Mouse (Mus musculus): Measurements from ENCODE around the gene Cish. TPM values are rescaled to one million over a fixed set of nuclear protein-coding genes. Genes with fewer than 3 reads are reported as not detected.

The Cish gene
- polyA plus RNA-seq, 1 experiment from 2014 or later, result 14.7 TPM

DNA sequence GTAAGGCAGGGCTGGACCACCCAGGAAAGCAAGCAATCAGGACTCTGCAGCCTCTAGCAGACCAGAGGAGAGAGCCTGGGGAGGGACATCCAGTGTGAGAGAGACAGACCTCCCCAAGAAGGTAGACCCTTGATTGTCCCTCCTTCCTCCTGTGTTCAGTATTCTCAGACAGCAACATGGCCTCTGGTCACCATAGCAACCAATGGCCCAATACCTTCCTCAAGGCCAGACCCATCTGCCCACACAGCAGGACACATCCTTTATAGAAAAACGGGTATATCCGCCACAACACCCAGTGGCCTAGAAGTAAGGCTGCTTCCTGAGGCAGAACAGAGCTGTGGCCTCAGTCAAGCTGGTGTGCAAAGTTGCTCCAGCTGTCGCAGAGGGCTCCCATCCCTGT is 40.2 kb upstream of the Cish start:
- Histone ChIP-seq H3K9ac (ENCODE audit: low read length) (no peak overlapping the region), H3K4me3 (ENCODE audit: control insufficient read depth in 1 of 2, insufficient read depth in 1 of 2, low read depth in 1 of 2, low read length in 2 of 2) (no peak overlapping the region), H3K4me1 (ENCODE audit: control insufficient read depth in 2 of 2, insufficient read depth in 2 of 2, low read length in 2 of 2) (peaks cover 25 to 39% of the 10 kb centered on the region in 2 experiments), H3K27me3 (ENCODE audit: control insufficient read depth, insufficient read depth, low read length) (no peaks in the 10 kb centered on the region), H3K4me2 (ENCODE audit: low read length) (no peak overlapping the region), H3K36me3 (ENCODE audit: control insufficient read depth, insufficient read depth, low read length) (no peaks in the 10 kb centered on the region), H3K27ac (replicated peaks in 1 of 2; ENCODE audit: control insufficient read depth in 1 of 2, insufficient read depth in 1 of 2, low read depth in 2 of 2, low read length in 2 of 2) (no peak overlapping the region), H3K9me3 (ENCODE audit: control insufficient read depth, low read length) (no peaks in the 10 kb centered on the region)
- no peak for ATAC-seq (ENCODE audit: insufficient number of reproducible peaks, insufficient read depth, low FRiP score, low read depth)
- 68% methylated on average over 3 of the region's 3 CpGs for WGBS

DNA sequence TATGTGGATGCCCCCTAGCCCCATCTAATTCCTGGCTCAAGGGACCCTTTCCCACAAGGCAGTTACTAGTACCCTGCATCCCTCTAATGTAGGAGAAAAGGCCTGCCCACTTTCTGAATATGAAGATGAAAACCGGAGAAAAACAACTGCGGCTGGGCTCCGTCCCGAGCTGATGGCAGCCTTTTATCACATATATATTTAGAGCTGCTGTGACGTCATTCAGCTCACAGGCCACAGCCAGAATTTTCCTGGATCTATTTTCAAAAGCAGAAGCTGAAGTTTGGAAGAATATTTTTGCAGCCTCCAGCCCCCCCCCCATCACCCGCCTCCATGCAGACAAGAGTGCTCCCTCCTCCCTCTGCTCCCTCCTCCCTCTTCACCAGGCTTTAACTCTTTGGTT is 36.3 kb upstream of the Cish start:
- Histone ChIP-seq H3K4me2 (ENCODE audit: low read length) (peak overlapping the region; percentile 42), H3K9ac (ENCODE audit: low read length) (peak overlapping the region; percentile 14; the same call in 1 of the 2 replicates), H3K4me3 (ENCODE audit: control insufficient read depth in 1 of 2, insufficient read depth in 1 of 2, low read depth in 1 of 2, low read length in 2 of 2) (no peak overlapping the region), H3K27ac (replicated peaks in 1 of 2; ENCODE audit: control insufficient read depth in 1 of 2, insufficient read depth in 1 of 2, low read depth in 2 of 2, low read length in 2 of 2) (peak overlapping the region; percentile 31 to 63), H3K9me3 (ENCODE audit: control insufficient read depth, low read length) (no peaks in the 10 kb centered on the region), H3K36me3 (ENCODE audit: control insufficient read depth, insufficient read depth, low read length) (no peaks in the 10 kb centered on the region), H3K27me3 (ENCODE audit: control insufficient read depth, insufficient read depth, low read length) (no peaks in the 10 kb centered on the region), H3K4me1 (ENCODE audit: control insufficient read depth in 2 of 2, insufficient read depth in 2 of 2, low read length in 2 of 2) (peaks cover 20 to 27% of the 10 kb centered on the region in 2 experiments)
- ATAC-seq (ENCODE audit: insufficient number of reproducible peaks, insufficient read depth, low FRiP score, low read depth), result 0 out of 2 replicates have a peak, but pooled peaks have one; percentile 10
- 6% methylated on average over 6 of the region's 6 CpGs for WGBS

GRCm38 (mm10) chr9:107260429-107260828 is 35.4 kb upstream of the Cish start:
- Histone ChIP-seq H3K9me3 (ENCODE audit: control insufficient read depth, low read length) (no peaks in the 10 kb centered on the region), H3K27ac (replicated peaks in 1 of 2; ENCODE audit: control insufficient read depth in 1 of 2, insufficient read depth in 1 of 2, low read depth in 2 of 2, low read length in 2 of 2) (no peak overlapping the region; a peak in 1 of 4 replicates), H3K9ac (ENCODE audit: low read length) (peak overlapping the region; percentile 16; the same call in 1 of the 2 replicates), H3K27me3 (ENCODE audit: control insufficient read depth, insufficient read depth, low read length) (no peaks in the 10 kb centered on the region), H3K36me3 (ENCODE audit: control insufficient read depth, insufficient read depth, low read length) (no peaks in the 10 kb centered on the region), H3K4me3 (ENCODE audit: control insufficient read depth in 1 of 2, insufficient read depth in 1 of 2, low read depth in 1 of 2, low read length in 2 of 2) (no peak overlapping the region), H3K4me2 (ENCODE audit: low read length) (no peak overlapping the region), H3K4me1 (ENCODE audit: control insufficient read depth in 2 of 2, insufficient read depth in 2 of 2, low read length in 2 of 2) (peaks cover 15 to 18% of the 10 kb centered on the region in 2 experiments)
- 76% methylated on average over 2 of the region's 2 CpGs for WGBS
- ATAC-seq (ENCODE audit: insufficient number of reproducible peaks, insufficient read depth, low FRiP score, low read depth), result no peak

DNA sequence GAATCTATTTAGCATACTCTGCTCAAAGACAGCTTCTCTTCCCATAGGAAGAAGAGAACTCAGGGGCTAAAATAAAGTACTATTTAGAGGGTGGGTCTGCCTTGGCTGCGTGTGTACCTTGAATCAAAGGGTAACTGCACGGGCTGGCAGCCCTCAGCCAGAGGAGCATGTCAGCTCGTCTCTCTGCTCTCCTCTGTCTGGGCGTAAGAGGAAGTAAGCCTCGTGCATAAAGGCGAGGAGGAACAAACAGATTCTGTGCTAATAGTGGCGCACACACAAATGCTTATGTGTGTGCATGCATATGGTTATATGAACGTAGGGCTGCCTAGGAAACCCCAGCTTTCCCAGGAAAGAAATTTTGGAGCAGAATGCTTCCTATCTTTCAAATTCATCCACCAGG is 35.0 kb upstream of the Cish start:
- ATAC-seq (ENCODE audit: insufficient number of reproducible peaks, insufficient read depth, low FRiP score, low read depth), result no peak
- no peak overlapping the region for H3K27ac ChIP-seq (replicated peaks in 1 of 2; ENCODE audit: control insufficient read depth in 1 of 2, insufficient read depth in 1 of 2, low read depth in 2 of 2, low read length in 2 of 2)
- 60% methylated on average over 8 of the region's 8 CpGs for WGBS
- no peaks in the 10 kb centered on the region for H3K36me3 ChIP-seq (ENCODE audit: control insufficient read depth, insufficient read depth, low read length)
- no peak overlapping the region for H3K4me3 ChIP-seq (ENCODE audit: control insufficient read depth in 1 of 2, insufficient read depth in 1 of 2, low read depth in 1 of 2, low read length in 2 of 2)
- H3K4me2 ChIP-seq (ENCODE audit: low read length), result no peak overlapping the region
- no peak overlapping the region for H3K9ac ChIP-seq (ENCODE audit: low read length)
- H3K4me1 ChIP-seq (ENCODE audit: control insufficient read depth in 2 of 2, insufficient read depth in 2 of 2, low read length in 2 of 2), result peaks cover 15 to 16% of the 10 kb centered on the region in 2 experiments
- H3K9me3 ChIP-seq (ENCODE audit: control insufficient read depth, low read length), result no peaks in the 10 kb centered on the region
- no peaks in the 10 kb centered on the region for H3K27me3 ChIP-seq (ENCODE audit: control insufficient read depth, insufficient read depth, low read length)

DNA sequence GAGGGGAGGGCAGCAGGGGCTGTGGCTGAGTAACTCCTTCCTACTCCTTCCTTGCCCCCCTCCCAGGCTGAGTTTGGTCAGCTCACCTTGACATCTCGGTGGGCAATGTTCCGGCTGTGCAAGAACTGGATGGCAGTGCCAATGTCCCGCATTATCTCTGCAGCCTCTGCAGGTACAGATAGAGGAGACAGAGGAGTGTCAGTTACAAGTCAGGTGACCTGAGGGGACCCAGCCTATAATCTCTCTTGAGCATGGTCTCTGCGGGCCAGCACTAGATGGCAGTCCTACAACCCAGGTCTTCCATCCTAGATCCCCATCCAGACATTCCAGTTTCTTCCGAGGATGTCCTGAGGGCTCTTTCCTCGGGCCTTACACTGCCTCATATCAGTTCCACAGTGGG is 34.0 kb upstream of the Cish start:
- no peaks in the 10 kb centered on the region for H3K9me3 ChIP-seq (ENCODE audit: control insufficient read depth, low read length)
- H3K27ac ChIP-seq (replicated peaks in 1 of 2; ENCODE audit: control insufficient read depth in 1 of 2, insufficient read depth in 1 of 2, low read depth in 2 of 2, low read length in 2 of 2), result no peak overlapping the region
- no peak overlapping the region for H3K4me3 ChIP-seq (ENCODE audit: control insufficient read depth in 1 of 2, insufficient read depth in 1 of 2, low read depth in 1 of 2, low read length in 2 of 2)
- WGBS, result 70% methylated on average over 6 of the region's 6 CpGs
- ATAC-seq (ENCODE audit: insufficient number of reproducible peaks, insufficient read depth, low FRiP score, low read depth), result no peak
- H3K27me3 ChIP-seq (ENCODE audit: control insufficient read depth, insufficient read depth, low read length), result no peaks in the 10 kb centered on the region
- H3K9ac ChIP-seq (ENCODE audit: low read length), result no peak overlapping the region
- peaks cover 15 to 16% of the 10 kb centered on the region in 2 experiments for H3K4me1 ChIP-seq (ENCODE audit: control insufficient read depth in 2 of 2, insufficient read depth in 2 of 2, low read length in 2 of 2)
- no peaks in the 10 kb centered on the region for H3K36me3 ChIP-seq (ENCODE audit: control insufficient read depth, insufficient read depth, low read length)
- H3K4me2 ChIP-seq (ENCODE audit: low read length), result no peak overlapping the region

DNA sequence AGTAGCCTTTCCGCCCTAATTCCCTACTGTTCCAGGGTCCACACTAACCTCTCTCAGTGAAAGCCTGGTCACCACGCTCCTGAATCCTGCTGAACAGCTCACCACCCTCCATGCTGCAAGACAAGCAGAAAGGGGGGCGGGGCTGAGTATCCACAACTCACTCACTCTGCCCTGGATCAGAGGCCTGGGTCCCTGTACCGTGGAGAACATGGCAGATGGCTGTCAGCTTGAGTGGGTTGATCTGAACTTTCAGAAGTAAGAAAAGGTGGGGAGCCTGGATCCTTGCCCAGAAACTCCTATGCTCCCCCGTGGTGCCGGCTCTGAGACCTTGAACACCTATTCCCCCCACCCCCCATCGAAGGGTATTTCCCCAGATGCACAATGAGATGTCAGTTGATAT is 33.5 kb upstream of the Cish start:
- no peaks in the 10 kb centered on the region for H3K9me3 ChIP-seq (ENCODE audit: control insufficient read depth, low read length)
- H3K27ac ChIP-seq (replicated peaks in 1 of 2; ENCODE audit: control insufficient read depth in 1 of 2, insufficient read depth in 1 of 2, low read depth in 2 of 2, low read length in 2 of 2), result no peak overlapping the region
- H3K9ac ChIP-seq (ENCODE audit: low read length), result no peak overlapping the region
- ATAC-seq (ENCODE audit: insufficient number of reproducible peaks, insufficient read depth, low FRiP score, low read depth), result no peak
- H3K4me2 ChIP-seq (ENCODE audit: low read length), result no peak overlapping the region
- H3K4me3 ChIP-seq (ENCODE audit: control insufficient read depth in 1 of 2, insufficient read depth in 1 of 2, low read depth in 1 of 2, low read length in 2 of 2), result no peak overlapping the region
- 74% methylated on average over 7 of the region's 7 CpGs for WGBS
- H3K36me3 ChIP-seq (ENCODE audit: control insufficient read depth, insufficient read depth, low read length), result no peaks in the 10 kb centered on the region
- H3K27me3 ChIP-seq (ENCODE audit: control insufficient read depth, insufficient read depth, low read length), result no peaks in the 10 kb centered on the region
- peaks cover 15 to 16% of the 10 kb centered on the region in 2 experiments for H3K4me1 ChIP-seq (ENCODE audit: control insufficient read depth in 2 of 2, insufficient read depth in 2 of 2, low read length in 2 of 2)

DNA sequence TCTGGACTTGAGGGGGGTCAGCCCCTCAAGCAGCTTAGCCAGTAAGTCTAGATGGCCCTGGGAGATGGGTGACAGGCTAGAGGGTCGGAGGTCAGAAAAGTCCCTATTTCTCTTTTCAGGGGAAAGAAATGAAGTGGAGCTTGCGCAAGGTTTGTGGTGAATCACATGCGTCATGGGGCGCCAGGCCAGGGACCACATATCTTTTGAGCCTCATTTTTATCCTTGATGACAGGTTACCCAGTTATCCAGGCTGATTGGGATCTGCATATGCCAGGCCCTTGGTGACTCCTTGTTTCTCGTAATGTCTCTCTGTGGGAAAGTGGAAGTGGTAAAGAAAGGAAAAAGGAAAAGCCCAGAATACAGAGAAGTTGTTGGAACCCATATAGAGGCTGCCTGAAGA is 31.9 kb upstream of the Cish start:
- no peaks in the 10 kb centered on the region for H3K9me3 ChIP-seq (ENCODE audit: control insufficient read depth, low read length)
- ATAC-seq (ENCODE audit: insufficient number of reproducible peaks, insufficient read depth, low FRiP score, low read depth), result no peak
- H3K36me3 ChIP-seq (ENCODE audit: control insufficient read depth, insufficient read depth, low read length), result no peaks in the 10 kb centered on the region
- H3K4me3 ChIP-seq (ENCODE audit: control insufficient read depth in 1 of 2, insufficient read depth in 1 of 2, low read depth in 1 of 2, low read length in 2 of 2), result no peak overlapping the region
- H3K4me2 ChIP-seq (ENCODE audit: low read length), result no peak overlapping the region
- H3K4me1 ChIP-seq (ENCODE audit: control insufficient read depth in 2 of 2, insufficient read depth in 2 of 2, low read length in 2 of 2), result peaks cover 12 to 16% of the 10 kb centered on the region in 2 experiments
- H3K27ac ChIP-seq (replicated peaks in 1 of 2; ENCODE audit: control insufficient read depth in 1 of 2, insufficient read depth in 1 of 2, low read depth in 2 of 2, low read length in 2 of 2), result no peak overlapping the region
- H3K9ac ChIP-seq (ENCODE audit: low read length), result no peak overlapping the region
- WGBS, result 93% methylated on average over 5 of the region's 5 CpGs
- no peaks in the 10 kb centered on the region for H3K27me3 ChIP-seq (ENCODE audit: control insufficient read depth, insufficient read depth, low read length)

DNA sequence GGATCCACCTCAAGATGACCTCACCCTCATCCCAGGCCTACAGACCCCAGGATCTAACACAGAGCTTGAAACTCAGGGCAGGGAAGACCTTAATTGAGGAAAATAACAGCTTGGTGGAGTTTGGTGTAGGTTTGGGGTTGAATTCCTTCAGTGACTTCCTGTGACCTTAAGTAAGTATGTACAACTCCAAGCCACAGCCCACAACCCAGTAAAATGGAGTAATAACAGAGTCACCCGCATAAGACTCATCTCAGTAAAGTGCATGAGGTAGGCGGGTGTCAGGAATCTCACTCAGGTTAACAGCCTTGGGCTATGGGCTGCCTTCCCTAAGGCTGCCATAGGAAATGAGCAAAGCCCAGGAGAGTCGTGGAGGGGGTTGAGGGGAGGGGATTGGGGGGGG is 31.1 kb upstream of the Cish start:
- H3K9me3 ChIP-seq (ENCODE audit: control insufficient read depth, low read length), result no peaks in the 10 kb centered on the region
- no peaks in the 10 kb centered on the region for H3K36me3 ChIP-seq (ENCODE audit: control insufficient read depth, insufficient read depth, low read length)
- no peaks in the 10 kb centered on the region for H3K27me3 ChIP-seq (ENCODE audit: control insufficient read depth, insufficient read depth, low read length)
- H3K4me3 ChIP-seq (ENCODE audit: control insufficient read depth in 1 of 2, insufficient read depth in 1 of 2, low read depth in 1 of 2, low read length in 2 of 2), result no peak overlapping the region
- no peak overlapping the region for H3K27ac ChIP-seq (replicated peaks in 1 of 2; ENCODE audit: control insufficient read depth in 1 of 2, insufficient read depth in 1 of 2, low read depth in 2 of 2, low read length in 2 of 2)
- peaks cover 5 to 7% of the 10 kb centered on the region in 2 experiments for H3K4me1 ChIP-seq (ENCODE audit: control insufficient read depth in 2 of 2, insufficient read depth in 2 of 2, low read length in 2 of 2)
- no peak overlapping the region for H3K9ac ChIP-seq (ENCODE audit: low read length)
- WGBS, result 72% methylated on average over 3 of the region's 3 CpGs
- ATAC-seq (ENCODE audit: insufficient number of reproducible peaks, insufficient read depth, low FRiP score, low read depth), result no peak
- no peak overlapping the region for H3K4me2 ChIP-seq (ENCODE audit: low read length)
